Mouse (Mus musculus): ENCODE measurements around the gene Ephb2. TPM values are rescaled to one million over a fixed set of nuclear protein-coding genes. Genes with fewer than 3 reads are reported as not detected.
A peak's percentile ranks its signal among the peaks of the same experiment; 100 is the strongest.

Gene Ephb2
- polyA plus RNA-seq, 1 experiment: 15.1 TPM

- Histone ChIP-seq H3K27me3 (ENCODE audit: control insufficient read depth, insufficient read depth, low read length, poor library complexity, severe bottlenecking) (no peaks in the 10 kb centered on the region), H3K9me3 (replicated peaks; ENCODE audit: control insufficient read depth, insufficient read depth, low read length, poor library complexity, severe bottlenecking) (no peaks in the 10 kb centered on the region), H3K27ac (ENCODE audit: insufficient read depth, low read length) (0 out of 2 replicates have a peak overlapping the region, but pooled peaks have one; percentile 20), H3K9ac (ENCODE audit: low read depth, poor library complexity, severe bottlenecking) (no peak overlapping the region), H3K4me3 (ENCODE audit: low read depth, low read length) (peak overlapping the region; percentile 11; the same call in 1 of the 2 replicates), H3K36me3 (ENCODE audit: control insufficient read depth, insufficient read depth, low read length, poor library complexity, severe bottlenecking) (no peaks in the 10 kb centered on the region), H3K4me1 (ENCODE audit: control insufficient read depth, insufficient read depth, low read length) (peaks cover 14% of the 10 kb centered on the region)
- TF ChIP-seq EP300 (IDR thresholded peaks at IDR 0.05; ENCODE audit: insufficient read depth, low read depth, low read length) (peak; percentile 51; the same call in 1 of the 2 replicates), CTCF (IDR thresholded peaks at IDR 0.05; ENCODE audit: low read depth, low read length) (no peak)
These were observed 6.0 kb downstream of the Ephb2 start for GRCm38 (mm10) chr4:136829837-136830236.

GRCm38 (mm10) chr4:136828664-136829569 lies 6.9 kb downstream of the Ephb2 start:
- Histone ChIP-seq H3K4me1 (ENCODE audit: control insufficient read depth, insufficient read depth, low read length) (peaks cover 14% of the 10 kb centered on the region), H3K4me3 (ENCODE audit: low read depth, low read length) (no peak overlapping the region), H3K27me3 (ENCODE audit: control insufficient read depth, insufficient read depth, low read length, poor library complexity, severe bottlenecking) (no peaks in the 10 kb centered on the region), H3K9ac (ENCODE audit: low read depth, poor library complexity, severe bottlenecking) (no peak overlapping the region), H3K27ac (ENCODE audit: insufficient read depth, low read length) (no peak overlapping the region), H3K36me3 (ENCODE audit: control insufficient read depth, insufficient read depth, low read length, poor library complexity, severe bottlenecking) (no peaks in the 10 kb centered on the region), H3K9me3 (replicated peaks; ENCODE audit: control insufficient read depth, insufficient read depth, low read length, poor library complexity, severe bottlenecking) (no peaks in the 10 kb centered on the region)
- TF ChIP-seq CTCF (IDR thresholded peaks at IDR 0.05; ENCODE audit: low read depth, low read length) (no peak), EP300 (IDR thresholded peaks at IDR 0.05; ENCODE audit: insufficient read depth, low read depth, low read length) (no peak), POLR2A (IDR thresholded peaks at IDR 0.05; ENCODE audit: insufficient read depth, low read length) (no peak)

- Histone ChIP-seq H3K4me3 (ENCODE audit: low read depth, low read length) (no peak overlapping the region), H3K9me3 (replicated peaks; ENCODE audit: control insufficient read depth, insufficient read depth, low read length, poor library complexity, severe bottlenecking) (no peaks in the 10 kb centered on the region), H3K9ac (ENCODE audit: low read depth, poor library complexity, severe bottlenecking) (no peak overlapping the region), H3K27ac (ENCODE audit: insufficient read depth, low read length) (no peak overlapping the region), H3K27me3 (ENCODE audit: control insufficient read depth, insufficient read depth, low read length, poor library complexity, severe bottlenecking) (no peaks in the 10 kb centered on the region), H3K36me3 (ENCODE audit: control insufficient read depth, insufficient read depth, low read length, poor library complexity, severe bottlenecking) (no peaks in the 10 kb centered on the region), H3K4me1 (ENCODE audit: control insufficient read depth, insufficient read depth, low read length) (peaks cover 9% of the 10 kb centered on the region)
- no peak for TF ChIP-seq EP300 (IDR thresholded peaks at IDR 0.05; ENCODE audit: insufficient read depth, low read depth, low read length)
- no peak for TF ChIP-seq CTCF (IDR thresholded peaks at IDR 0.05; ENCODE audit: low read depth, low read length)
- TF ChIP-seq POLR2A (IDR thresholded peaks at IDR 0.05; ENCODE audit: insufficient read depth, low read length): no peak
These were observed 10.7 kb downstream of the Ephb2 start for GRCm38 (mm10) chr4:136824935-136825552.

GRCm38 (mm10) chr4:136820069-136820522 lies 15.7 kb downstream of the Ephb2 start:
- no peaks in the 10 kb centered on the region for H3K4me1 ChIP-seq (ENCODE audit: control insufficient read depth, insufficient read depth, low read length)
- no peak overlapping the region for H3K27ac ChIP-seq (ENCODE audit: insufficient read depth, low read length)
- H3K9me3 ChIP-seq (replicated peaks; ENCODE audit: control insufficient read depth, insufficient read depth, low read length, poor library complexity, severe bottlenecking): no peaks in the 10 kb centered on the region
- H3K9ac ChIP-seq (ENCODE audit: low read depth, poor library complexity, severe bottlenecking): no peak overlapping the region
- no peak overlapping the region for H3K4me3 ChIP-seq (ENCODE audit: low read depth, low read length)
- no peaks in the 10 kb centered on the region for H3K36me3 ChIP-seq (ENCODE audit: control insufficient read depth, insufficient read depth, low read length, poor library complexity, severe bottlenecking)
- H3K27me3 ChIP-seq (ENCODE audit: control insufficient read depth, insufficient read depth, low read length, poor library complexity, severe bottlenecking): no peaks in the 10 kb centered on the region
- no peak for TF ChIP-seq EP300 (IDR thresholded peaks at IDR 0.05; ENCODE audit: insufficient read depth, low read depth, low read length)

- no peak overlapping the region for H3K4me3 ChIP-seq (ENCODE audit: low read depth, low read length)
- H3K9ac ChIP-seq (ENCODE audit: low read depth, poor library complexity, severe bottlenecking): no peak overlapping the region
- no peaks in the 10 kb centered on the region for H3K9me3 ChIP-seq (replicated peaks; ENCODE audit: control insufficient read depth, insufficient read depth, low read length, poor library complexity, severe bottlenecking)
- H3K36me3 ChIP-seq (ENCODE audit: control insufficient read depth, insufficient read depth, low read length, poor library complexity, severe bottlenecking): no peaks in the 10 kb centered on the region
- peaks cover 3% of the 10 kb centered on the region for H3K4me1 ChIP-seq (ENCODE audit: control insufficient read depth, insufficient read depth, low read length)
- no peak overlapping the region for H3K27ac ChIP-seq (ENCODE audit: insufficient read depth, low read length)
- no peaks in the 10 kb centered on the region for H3K27me3 ChIP-seq (ENCODE audit: control insufficient read depth, insufficient read depth, low read length, poor library complexity, severe bottlenecking)
- TF ChIP-seq POLR2A (IDR thresholded peaks at IDR 0.05; ENCODE audit: insufficient read depth, low read length): no peak
- TF ChIP-seq CTCF (IDR thresholded peaks at IDR 0.05; ENCODE audit: low read depth, low read length): no peak
- no peak for TF ChIP-seq EP300 (IDR thresholded peaks at IDR 0.05; ENCODE audit: insufficient read depth, low read depth, low read length)
These were observed 19.1 kb downstream of the Ephb2 start for GRCm38 (mm10) chr4:136816701-136817100.

- H3K36me3 ChIP-seq (ENCODE audit: control insufficient read depth, insufficient read depth, low read length, poor library complexity, severe bottlenecking): no peaks in the 10 kb centered on the region
- no peaks in the 10 kb centered on the region for H3K27me3 ChIP-seq (ENCODE audit: control insufficient read depth, insufficient read depth, low read length, poor library complexity, severe bottlenecking)
- H3K9ac ChIP-seq (ENCODE audit: low read depth, poor library complexity, severe bottlenecking): no peak overlapping the region
- peaks cover 3% of the 10 kb centered on the region for H3K4me1 ChIP-seq (ENCODE audit: control insufficient read depth, insufficient read depth, low read length)
- TF ChIP-seq CTCF (IDR thresholded peaks at IDR 0.05; ENCODE audit: low read depth, low read length): peak; percentile 75
- TF ChIP-seq EP300 (IDR thresholded peaks at IDR 0.05; ENCODE audit: insufficient read depth, low read depth, low read length): peak; percentile 52; the same call in 1 of the 2 replicates
- no peak for TF ChIP-seq POLR2A (IDR thresholded peaks at IDR 0.05; ENCODE audit: insufficient read depth, low read length)
- no peak overlapping the region for H3K4me3 ChIP-seq (ENCODE audit: low read depth, low read length)
- no peak overlapping the region for H3K27ac ChIP-seq (ENCODE audit: insufficient read depth, low read length)
- no peaks in the 10 kb centered on the region for H3K9me3 ChIP-seq (replicated peaks; ENCODE audit: control insufficient read depth, insufficient read depth, low read length, poor library complexity, severe bottlenecking)
These were observed 20.4 kb downstream of the Ephb2 start for GRCm38 (mm10) chr4:136815364-136815763.
